Mouse (Mus musculus): Measurements from ENCODE around the gene Srebf2.

The Srebf2 gene

GRCm38 (mm10) chr15:82182311-82182710, 35.3 kb downstream of the Srebf2 start:
- DNase-seq (ENCODE audit: low spot score in 2 of 2), result no peak

DNA sequence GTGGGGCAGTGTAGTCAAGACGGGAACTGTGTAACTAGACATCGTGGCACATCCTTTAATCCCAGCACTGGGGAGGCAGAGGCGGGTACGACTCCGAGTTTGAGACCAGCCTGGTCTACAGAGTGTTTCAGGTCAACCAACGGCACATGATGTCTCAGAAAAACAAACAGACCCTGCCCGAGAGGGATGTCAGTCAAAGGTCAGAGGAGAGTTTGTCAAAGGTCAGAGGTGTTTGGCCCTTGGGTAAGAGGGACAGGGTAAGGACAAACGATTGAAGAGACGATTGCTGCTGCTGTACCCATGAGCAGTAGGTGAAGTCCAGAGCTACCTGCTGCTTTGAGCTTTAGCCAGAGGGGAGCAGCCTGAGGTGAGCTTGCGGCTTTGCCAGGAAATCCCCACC, 36.6 kb downstream of the Srebf2 start:
- no peak for DNase-seq (ENCODE audit: low spot score in 2 of 2)

- no peak for DNase-seq (ENCODE audit: low spot score in 2 of 2)
Observed at GRCm38 (mm10) chr15:82184183-82184582, 37.2 kb downstream of the Srebf2 start.

- DNase-seq (ENCODE audit: low spot score in 2 of 2), result no peak
Observed at GRCm38 (mm10) chr15:82184656-82185055, 37.7 kb downstream of the Srebf2 start.

DNA sequence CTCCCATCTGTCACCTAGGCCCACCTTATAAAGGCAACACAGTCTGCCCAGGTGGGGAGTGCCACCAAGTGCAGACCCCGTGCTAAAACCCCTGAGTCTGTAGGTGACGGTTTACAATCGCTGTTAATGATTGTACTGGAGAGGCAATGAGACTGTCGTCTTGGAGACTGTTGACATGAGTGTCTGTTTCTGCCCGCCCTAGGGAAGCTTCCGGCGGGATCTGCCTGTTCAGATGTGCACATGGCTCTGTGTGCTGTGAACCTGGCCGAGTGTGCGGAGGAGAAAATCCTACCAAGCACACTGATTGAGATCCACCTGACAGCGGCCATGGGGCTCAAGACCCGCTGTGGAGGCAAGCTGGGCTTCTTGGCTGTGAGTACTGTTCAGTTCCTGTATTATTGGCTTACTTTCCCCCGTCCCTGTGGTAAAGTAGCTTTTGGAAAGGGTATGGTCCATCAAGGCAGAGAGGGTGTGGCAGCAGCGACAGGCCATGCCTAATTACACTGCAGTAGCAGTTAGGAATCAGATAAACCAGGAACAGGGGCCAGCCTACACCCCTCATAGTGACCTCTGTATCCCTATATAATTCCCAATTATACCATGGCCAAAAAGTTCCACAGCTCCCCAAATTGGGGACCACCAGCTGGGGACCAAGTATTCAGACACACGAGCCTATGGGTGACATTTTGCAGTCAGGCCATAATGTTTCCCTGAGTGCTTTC, 38.2 kb downstream of the Srebf2 start:
- DNase-seq (ENCODE audit: low spot score in 2 of 2), result no peak

- no peak for DNase-seq (ENCODE audit: low spot score in 2 of 2)
Observed at GRCm38 (mm10) chr15:82186131-82186530, 39.1 kb downstream of the Srebf2 start.

DNA sequence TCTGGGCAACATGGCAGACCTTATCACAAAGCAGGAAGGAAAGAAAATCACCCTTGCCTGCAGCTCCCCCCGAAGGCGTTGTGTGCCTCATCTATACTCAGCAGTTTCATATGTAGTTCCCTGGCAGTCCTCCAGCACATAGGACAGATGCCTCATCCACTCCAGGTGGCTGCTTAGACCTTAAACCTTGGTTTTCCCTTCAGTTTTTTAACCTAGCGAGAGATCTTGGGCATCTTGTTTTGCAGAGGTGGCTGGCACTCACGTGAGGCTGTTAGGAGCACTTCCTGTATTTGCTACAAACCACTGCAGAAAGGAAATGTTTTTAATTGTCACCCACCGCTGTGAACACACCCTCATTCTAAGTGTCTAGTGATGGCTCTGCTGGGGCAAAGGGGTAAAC, 40.0 kb downstream of the Srebf2 start:
- no peak for DNase-seq (ENCODE audit: low spot score in 2 of 2)

- no peak for DNase-seq (ENCODE audit: low spot score in 2 of 2)
Observed at GRCm38 (mm10) chr15:82187401-82187800, 40.4 kb downstream of the Srebf2 start.

GRCm38 (mm10) chr15:82187924-82188323, 40.9 kb downstream of the Srebf2 start:
- DNase-seq (ENCODE audit: low spot score in 2 of 2), result no peak

DNA sequence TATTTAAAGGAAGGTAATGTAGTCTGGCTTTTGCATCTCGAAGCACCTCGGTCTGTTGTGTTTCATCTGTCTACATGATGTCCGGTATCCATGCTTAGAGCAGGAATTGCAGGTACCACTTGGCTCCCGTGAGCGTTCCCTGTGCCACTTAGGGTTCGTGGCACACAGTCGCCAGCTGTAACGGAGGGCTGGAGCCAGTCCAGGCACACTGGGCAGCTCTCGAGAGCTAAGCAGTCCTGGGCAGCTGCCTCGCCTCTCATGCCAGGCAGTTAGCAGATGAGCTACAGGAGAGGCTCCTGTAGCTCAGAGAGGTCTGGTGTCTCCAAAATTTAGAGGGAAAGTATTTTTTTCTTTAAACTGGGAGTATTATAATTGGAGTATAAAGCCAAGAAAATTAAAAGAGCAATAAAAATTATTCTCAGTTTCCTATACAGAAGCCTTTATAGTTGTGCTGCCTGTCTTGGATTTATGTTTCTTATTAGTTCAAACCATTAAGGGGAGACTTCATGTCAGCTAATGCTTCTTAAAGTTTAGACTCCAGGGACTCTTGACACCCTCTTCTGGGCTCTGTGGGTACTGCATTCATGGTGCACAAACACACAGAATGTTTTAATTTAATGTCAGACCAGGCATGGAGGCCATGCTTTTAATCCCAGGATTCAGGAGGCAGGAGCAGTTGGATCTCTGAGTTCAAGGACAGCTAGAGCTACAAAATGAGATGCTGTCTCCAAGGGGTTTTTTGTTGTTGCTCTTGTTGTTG, 41.7 kb downstream of the Srebf2 start:
- DNase-seq (ENCODE audit: low spot score in 2 of 2), result no peak

DNA sequence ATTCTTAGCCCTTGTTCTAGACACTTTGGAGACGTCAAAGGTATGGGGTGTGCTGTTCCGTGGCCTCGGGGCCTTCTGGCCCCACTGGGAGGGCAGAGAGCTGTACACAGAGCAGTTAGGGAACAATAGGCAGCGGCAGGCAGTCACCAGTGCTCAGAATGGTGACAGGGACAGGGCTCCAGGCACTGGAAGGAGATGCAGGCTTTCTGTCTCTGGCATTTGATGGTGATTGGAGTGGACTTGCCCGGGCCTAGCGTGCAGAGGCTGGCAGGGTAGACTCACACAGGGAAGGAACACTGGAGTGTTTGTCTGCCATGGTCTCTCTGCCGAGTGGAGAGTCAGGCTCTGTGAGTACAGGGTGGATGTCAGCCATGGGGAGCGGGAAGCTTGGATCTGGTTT, 45.6 kb downstream of the Srebf2 start:
- DNase-seq (ENCODE audit: low spot score in 2 of 2), result no peak

- no peak for DNase-seq (ENCODE audit: low spot score in 2 of 2)
Observed at GRCm38 (mm10) chr15:82196300-82196699, 49.3 kb downstream of the Srebf2 start.

GRCm38 (mm10) chr15:82197246-82197750, 50.3 kb downstream of the Srebf2 start:
- no peak for DNase-seq (ENCODE audit: low spot score in 2 of 2)

GRCm38 (mm10) chr15:82197937-82198336, 51.0 kb downstream of the Srebf2 start:
- no peak for DNase-seq (ENCODE audit: low spot score in 2 of 2)

- no peak for DNase-seq (ENCODE audit: low spot score in 2 of 2)
Observed at GRCm38 (mm10) chr15:82198342-82198741, 51.4 kb downstream of the Srebf2 start.

DNA sequence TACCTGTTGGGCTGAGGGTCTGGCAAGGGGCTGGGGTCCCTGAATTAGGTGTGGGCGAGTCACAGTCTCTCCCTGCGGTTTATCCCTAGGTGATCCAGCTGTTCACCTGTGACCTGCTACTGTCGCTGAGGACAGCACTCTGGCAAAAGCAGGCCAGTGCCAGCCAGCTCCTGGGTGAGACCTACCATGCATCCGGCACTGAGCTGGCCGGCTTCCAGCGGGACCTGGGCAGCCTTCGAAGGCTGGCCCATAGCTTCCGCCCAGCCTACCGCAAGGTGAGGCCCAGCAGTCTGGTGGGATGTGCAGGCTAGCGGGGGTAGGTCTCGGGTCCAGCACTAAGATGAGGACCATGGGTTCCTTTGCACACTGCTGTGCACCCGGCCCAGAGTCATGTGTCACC, 52.6 kb downstream of the Srebf2 start:
- no peak for DNase-seq (ENCODE audit: low spot score in 2 of 2)

DNA sequence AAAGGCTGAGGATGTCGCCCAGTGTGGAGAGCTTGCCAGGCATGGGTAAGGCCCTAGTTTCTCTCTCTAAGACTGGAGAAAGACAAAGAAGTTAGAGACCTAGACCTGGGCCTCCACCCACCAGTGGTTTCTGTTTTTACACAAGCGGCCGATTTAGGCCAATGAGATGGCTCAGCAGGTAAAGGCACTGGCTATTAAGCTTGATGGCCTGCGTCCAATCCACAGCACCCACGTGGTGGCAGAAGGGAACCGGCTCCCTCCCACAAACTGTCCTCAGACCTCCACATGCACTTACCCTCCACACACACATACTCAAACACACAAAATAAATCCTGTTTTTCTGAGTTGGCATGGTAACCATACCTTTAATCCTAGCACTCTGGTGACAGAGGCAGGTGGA, 55.1 kb downstream of the Srebf2 start:
- no peak for DNase-seq (ENCODE audit: low spot score in 2 of 2)

- DNase-seq (ENCODE audit: low spot score in 2 of 2), result no peak
Observed at GRCm38 (mm10) chr15:82203090-82203489, 56.1 kb downstream of the Srebf2 start.

DNA sequence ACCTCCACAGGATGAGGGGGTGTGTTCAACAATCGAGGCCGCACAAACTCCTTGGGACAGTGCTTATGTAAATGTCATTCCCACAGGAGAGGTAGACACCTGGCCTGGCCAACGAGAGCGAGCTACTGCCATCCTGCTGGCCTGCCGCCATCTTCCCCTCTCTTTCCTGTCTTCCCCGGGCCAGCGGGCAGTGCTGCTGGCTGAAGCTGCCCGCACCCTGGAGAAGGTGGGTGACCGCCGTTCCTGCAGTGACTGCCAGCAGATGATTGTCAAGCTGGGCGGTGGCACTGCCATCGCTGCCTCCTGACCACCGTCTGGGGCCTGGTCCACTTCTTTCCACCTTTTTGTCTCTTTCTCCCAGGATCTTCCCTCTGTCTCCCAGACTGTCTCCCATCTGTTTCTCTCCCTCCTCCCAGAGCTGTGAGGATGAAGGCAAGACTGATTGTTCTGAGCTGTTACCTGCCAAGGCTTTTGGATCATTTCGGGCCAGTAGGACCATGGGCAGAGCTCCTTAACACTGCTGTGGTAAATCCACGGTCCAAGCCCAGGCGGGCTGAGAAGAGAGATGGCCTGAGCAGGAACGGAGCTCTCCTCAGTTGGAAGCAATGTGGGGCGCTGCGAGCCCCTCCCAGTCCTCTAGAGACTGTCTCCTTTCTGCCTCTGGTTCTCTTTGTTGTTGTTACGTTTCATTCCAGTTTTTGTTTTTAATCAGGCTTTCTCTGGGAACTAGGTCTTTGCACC, 56.8 kb downstream of the Srebf2 start:
- no peak for DNase-seq (ENCODE audit: low spot score in 2 of 2)

DNA sequence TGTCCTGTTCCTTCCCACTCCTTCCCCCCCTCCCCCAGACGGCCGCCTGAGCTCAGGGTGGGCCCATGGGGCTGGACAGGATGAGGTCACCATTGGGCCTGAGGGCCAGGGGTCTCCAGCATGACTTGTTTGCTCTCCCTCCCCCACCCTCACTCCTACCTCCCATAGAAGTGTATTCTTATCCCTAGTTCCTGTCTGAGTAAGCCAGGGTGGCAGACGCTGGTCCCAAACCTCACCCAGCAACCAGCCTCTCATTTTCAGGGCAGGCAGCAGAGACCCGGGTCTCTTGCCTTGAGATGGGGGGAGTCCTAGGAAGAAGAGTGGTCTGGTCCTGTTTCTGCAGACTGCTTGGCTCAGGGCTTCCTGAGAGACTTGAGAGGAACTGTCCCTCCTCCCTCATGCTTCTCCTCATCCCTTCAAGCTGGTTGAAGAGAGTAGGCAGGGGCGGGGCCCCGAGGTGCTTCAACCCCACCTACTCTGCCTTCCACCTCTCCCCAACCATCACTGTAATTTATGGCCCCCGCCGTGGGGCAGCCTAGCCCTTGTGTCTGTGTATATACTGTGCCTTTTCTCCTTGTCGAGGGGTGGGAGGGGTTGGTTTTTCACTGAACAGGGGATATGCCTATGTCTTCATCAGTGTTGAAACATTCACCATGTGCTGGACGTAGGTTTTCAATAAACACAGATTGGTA, 57.8 kb downstream of the Srebf2 start:
- no peak for DNase-seq (ENCODE audit: low spot score in 2 of 2)

DNA sequence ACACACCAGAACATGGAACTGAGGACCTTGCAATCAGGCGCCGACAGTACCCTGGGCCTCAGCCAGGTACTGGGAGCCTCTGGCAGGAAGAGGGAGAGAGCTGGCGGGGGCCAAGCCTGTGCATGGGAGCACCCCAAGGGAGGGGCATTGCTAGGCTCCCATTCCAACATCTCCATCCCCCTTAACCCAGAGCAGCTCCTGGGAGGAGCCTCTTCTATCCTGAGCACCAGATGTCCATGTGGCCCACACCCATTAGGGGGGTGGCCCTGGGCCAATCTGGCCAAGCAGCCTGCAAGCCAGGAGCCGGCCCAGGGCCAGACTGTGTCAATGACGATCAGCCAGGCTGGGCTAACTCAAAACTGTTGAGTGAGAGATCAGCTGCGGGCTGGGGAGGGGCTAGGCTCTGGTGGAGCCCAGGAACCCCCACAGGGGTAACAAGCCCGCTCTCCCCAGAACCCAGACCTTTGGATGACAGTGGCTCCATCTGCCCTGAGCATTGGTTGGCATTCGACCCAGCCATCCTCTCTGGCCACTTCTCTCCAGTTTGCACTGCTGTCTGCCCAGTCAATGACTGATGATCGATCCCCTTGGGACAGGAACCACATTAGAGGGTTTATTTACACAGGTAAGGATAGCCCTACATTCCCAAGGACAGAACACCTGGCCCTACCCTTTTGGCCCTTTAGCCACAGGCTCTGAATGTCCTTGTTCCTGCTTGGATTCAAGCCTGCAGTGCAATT, 59.6 kb downstream of the Srebf2 start:
- DNase-seq (ENCODE audit: low spot score in 2 of 2), result peak in 1 of 2 experiments; percentile 36
